Mouse (Mus musculus) stomach, embryonic 14.5 days (tissue): ENCODE data around the gene Smdt1. TPM values are rescaled to one million over a fixed set of nuclear protein-coding genes. Genes with fewer than 3 reads are reported as not detected.
A peak's percentile ranks its signal among the peaks of the same experiment; 100 is the strongest.

Experiments used
- ATAC-seq: fragments of 200-750 bp; cut with Nextera tagmentation; 2 replicates; pipeline ENCODE4 v1.8.0; 2017; ENCODE audit warnings: low read depth, moderate TSS enrichment; ENCODE audit not compliant: insufficient number of reproducible peaks, insufficient read depth, low FRiP score
- H3K27ac ChIP-seq: fragments of 300-500 bp; sonication (generic); 2 replicates; pipeline ENCODE4 v1.5.1; 2014; ENCODE audit warnings: mild to moderate bottlenecking, low read length, moderate library complexity, mixed read lengths
- H3K27me3 ChIP-seq: fragments of 300-500 bp; sonication (generic); 2 replicates; pipeline ENCODE4 v1.6.1; 2014; ENCODE audit warnings: low read length, control low read depth, mixed read lengths; ENCODE audit not compliant: control insufficient read depth, insufficient read depth
- H3K36me3 ChIP-seq: fragments of 300-500 bp; sonication (generic); 2 replicates; pipeline ENCODE4 v1.6.1; 2014; ENCODE audit warnings: mild to moderate bottlenecking, control low read depth, low read length, moderate library complexity, mixed read lengths; ENCODE audit not compliant: control insufficient read depth, insufficient read depth
- H3K4me1 ChIP-seq: fragments of 300-500 bp; sonication (generic); 2 replicates; pipeline ENCODE4 v1.6.1; 2014; ENCODE audit warnings: low read length, control low read depth, mixed read lengths; ENCODE audit not compliant: control insufficient read depth, insufficient read depth
- H3K4me2 ChIP-seq: fragments of 300-500 bp; sonication (generic); replicated peaks from 2 replicates; pipeline ENCODE4 v1.6.1; 2014; ENCODE audit warnings: low read depth, low read length, control low read depth
- H3K4me3 ChIP-seq: fragments of 300-500 bp; sonication (generic); 2 replicates; pipeline ENCODE4 v1.5.1; 2014; ENCODE audit warnings: low read depth, low read length, control low read depth
- H3K9ac ChIP-seq: fragments of 300-500 bp; sonication (generic); replicated peaks from 2 replicates; pipeline ENCODE4 v1.6.1; 2014; ENCODE audit warnings: low read depth, mild to moderate bottlenecking, control low read depth, low read length, moderate library complexity, mixed read lengths
- H3K9me3 ChIP-seq: fragments of 300-500 bp; sonication (generic); 2 replicates; pipeline ENCODE4 v1.6.1; 2016; ENCODE audit warnings: low read depth, low read length, control low read depth; ENCODE audit not compliant: control insufficient read depth
- WGBS: fragments of 180-500 bp; shearing (Covaris S2); extraction: QIAGEN DNeasy Blood & Tissue Kit; methylation state at CpG from one replicate; pipeline ENCODE4 v1.1.7; 2014; 5-methylcytosine and 5-hydroxymethylcytosine counted together
- polyA plus RNA-seq: library from polyadenylated mRNA; unstranded; fragments of >200 nt; fragmentation: Nextera tagmentation; extraction: Ambion mirVana; gene quantifications from 2 replicates; pipeline ENCODE4 v1.2.1, GENCODE M21; 2014

Gene Smdt1
- polyA plus RNA-seq, 1 experiment from 2014 or later = 266 TPM

DNA sequence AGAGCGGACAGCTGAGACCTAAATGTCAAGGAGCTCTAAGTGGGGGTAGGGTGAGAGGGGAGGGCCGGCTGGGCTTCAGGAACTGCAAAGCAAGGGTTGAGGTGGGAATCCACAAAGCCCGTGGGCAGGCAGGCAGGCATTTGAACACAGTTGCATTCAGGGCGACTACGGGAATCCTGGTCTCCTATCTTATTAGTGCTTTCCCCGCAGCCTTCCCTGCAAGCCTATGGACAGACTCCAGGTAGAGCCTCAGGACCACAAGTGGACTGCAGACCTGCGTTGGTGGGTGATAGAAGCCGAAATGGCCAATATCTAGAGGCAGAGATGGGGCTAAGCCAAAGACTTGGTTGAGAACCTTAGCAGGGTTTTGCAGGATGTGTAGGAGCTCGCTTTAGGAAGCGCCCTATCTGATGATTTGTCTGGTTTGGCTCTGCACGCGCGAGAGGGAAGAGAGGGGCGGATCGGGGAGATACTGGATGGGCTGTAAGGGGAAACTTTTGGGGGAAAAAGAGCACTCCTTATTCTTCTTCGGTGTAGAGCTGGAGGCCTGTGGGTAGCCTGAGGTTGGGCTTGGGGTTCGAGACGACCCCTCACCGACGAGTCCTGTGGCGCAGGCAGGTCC lies 1.8 kb downstream of the Smdt1 start:
- no peaks in the 10 kb centered on the region for H3K27me3 ChIP-seq
- H3K4me3 ChIP-seq = peak overlapping the region; percentile 51
- peak overlapping the region; percentile 79 for H3K9ac ChIP-seq
- no peak for ATAC-seq
- H3K4me1 ChIP-seq = peaks cover 30% of the 10 kb centered on the region
- peaks cover 1% of the 10 kb centered on the region; the same call in 1 of the 2 replicates for H3K36me3 ChIP-seq
- WGBS = 23% methylated on average over 21 of the region's 21 CpGs
- H3K27ac ChIP-seq = peak overlapping the region; percentile 92
- H3K9me3 ChIP-seq = no peaks in the 10 kb centered on the region
- peak overlapping the region; percentile 79 for H3K4me2 ChIP-seq

DNA sequence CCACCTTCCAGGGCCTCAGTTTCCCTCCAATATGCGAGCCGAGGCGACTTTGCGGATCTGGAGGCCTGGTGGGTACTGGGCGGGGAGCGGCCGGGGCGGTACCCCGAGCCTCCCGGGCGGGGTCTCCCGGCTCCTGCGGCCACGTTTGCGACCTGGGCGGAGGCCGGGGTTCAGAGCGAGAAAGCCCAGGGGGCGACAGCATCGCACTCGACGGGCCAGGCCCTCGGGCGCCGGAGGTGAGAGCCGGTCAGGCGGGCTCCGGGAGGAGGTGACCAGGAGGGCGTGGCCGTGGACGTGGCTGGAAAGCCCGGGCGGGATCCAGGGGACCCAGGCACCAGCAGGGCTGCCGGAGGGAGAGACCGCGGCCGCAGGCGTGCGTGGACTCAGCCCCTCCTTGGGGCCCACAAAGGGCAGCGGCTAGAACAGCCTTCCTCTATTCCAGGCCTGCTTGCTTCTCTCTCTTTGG lies 2.3 kb downstream of the Smdt1 start:
- Histone ChIP-seq H3K27ac (peak overlapping the region; percentile 92), H3K36me3 (no peaks in the 10 kb centered on the region), H3K4me3 (peak overlapping the region; percentile 51), H3K4me2 (peak overlapping the region; percentile 79), H3K9ac (peak overlapping the region; percentile 79), H3K9me3 (no peaks in the 10 kb centered on the region), H3K4me1 (peaks cover 30% of the 10 kb centered on the region), H3K27me3 (no peaks in the 10 kb centered on the region)
- 1% methylated on average over 40 of the region's 40 CpGs for WGBS
- ATAC-seq = peak; percentile 3; the same call in 1 of the 2 replicates

- Histone ChIP-seq H3K27ac (peak overlapping the region; percentile 92), H3K36me3 (no peaks in the 10 kb centered on the region), H3K4me3 (peak overlapping the region; percentile 51), H3K27me3 (no peaks in the 10 kb centered on the region), H3K9me3 (no peaks in the 10 kb centered on the region), H3K4me1 (peaks cover 30% of the 10 kb centered on the region), H3K4me2 (peak overlapping the region; percentile 79), H3K9ac (peak overlapping the region; percentile 79)
- no peak; the same call in 1 of the 2 replicates for ATAC-seq
- WGBS = 50% methylated on average over 15 of the region's 15 CpGs
Observed at GRCm38 (mm10) chr15:82341675-82342542, 3.1 kb downstream of the Smdt1 start.

DNA sequence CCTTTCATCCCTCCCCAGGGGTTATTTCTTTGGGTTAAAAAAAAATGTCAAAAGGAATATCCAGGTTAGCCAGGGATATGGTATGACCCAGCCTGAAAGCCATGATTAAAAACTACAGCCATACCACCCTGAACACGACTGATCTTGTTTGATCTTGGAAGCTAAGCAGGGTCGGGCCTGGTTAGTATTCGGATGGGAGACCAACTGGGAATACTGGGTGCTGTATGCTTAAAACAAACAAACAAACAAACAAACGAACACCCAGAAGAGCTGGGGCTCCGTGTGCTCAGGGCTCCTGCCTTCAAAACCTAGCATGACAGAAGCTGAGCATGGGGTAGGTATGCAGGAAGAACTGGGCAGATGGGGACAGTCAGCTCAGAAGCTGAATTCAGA lies 3.8 kb downstream of the Smdt1 start:
- H3K9ac ChIP-seq = no peak overlapping the region
- no peaks in the 10 kb centered on the region for H3K27me3 ChIP-seq
- 71% methylated on average over 5 of the region's 5 CpGs for WGBS
- H3K9me3 ChIP-seq = no peaks in the 10 kb centered on the region
- H3K36me3 ChIP-seq = no peaks in the 10 kb centered on the region
- no peak for ATAC-seq
- H3K27ac ChIP-seq = peak overlapping the region; percentile 92; the same call in 1 of the 2 replicates
- H3K4me2 ChIP-seq = peak overlapping the region; percentile 79
- H3K4me1 ChIP-seq = peaks cover 32% of the 10 kb centered on the region
- H3K4me3 ChIP-seq = no peak overlapping the region

GRCm38 (mm10) chr15:82343368-82344287 lies 4.9 kb downstream of the Smdt1 start:
- H3K4me1 ChIP-seq = peaks cover 27% of the 10 kb centered on the region
- H3K4me2 ChIP-seq = no peak overlapping the region
- no peak overlapping the region for H3K4me3 ChIP-seq
- H3K9ac ChIP-seq = no peak overlapping the region
- ATAC-seq = no peak
- no peaks in the 10 kb centered on the region for H3K27me3 ChIP-seq
- H3K27ac ChIP-seq = no peak overlapping the region
- 89% methylated on average over 27 of the region's 27 CpGs for WGBS
- H3K9me3 ChIP-seq = no peaks in the 10 kb centered on the region
- H3K36me3 ChIP-seq = peaks cover 5% of the 10 kb centered on the region; the same call in 1 of the 2 replicates

DNA sequence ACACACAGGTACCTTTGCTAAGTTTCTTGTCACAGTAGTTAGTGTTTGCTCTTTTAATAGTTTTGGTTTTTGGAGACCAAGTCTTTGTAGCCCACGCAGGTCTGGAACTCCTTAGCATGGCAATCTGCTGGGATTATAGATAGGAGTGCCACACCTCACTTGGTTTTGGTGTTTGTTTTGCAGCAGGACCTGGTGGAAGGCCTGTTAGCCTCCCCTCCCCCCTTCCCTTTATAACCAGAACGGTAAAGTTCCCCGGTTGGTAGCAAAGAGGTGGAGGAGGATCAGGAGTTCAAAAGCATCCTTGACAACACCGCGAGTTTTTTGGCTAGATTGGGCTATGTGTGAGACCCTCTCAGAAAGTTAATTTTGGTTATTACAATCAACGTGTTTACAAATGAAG lies 6.2 kb downstream of the Smdt1 start:
- ATAC-seq = no peak
- H3K27ac ChIP-seq = no peak overlapping the region
- no peak overlapping the region for H3K4me2 ChIP-seq
- no peaks in the 10 kb centered on the region for H3K9me3 ChIP-seq
- 83% methylated on average over 6 of the region's 6 CpGs for WGBS
- H3K27me3 ChIP-seq = no peaks in the 10 kb centered on the region
- H3K9ac ChIP-seq = no peak overlapping the region
- peaks cover 17% of the 10 kb centered on the region for H3K36me3 ChIP-seq
- H3K4me1 ChIP-seq = peaks cover 27% of the 10 kb centered on the region
- no peak overlapping the region for H3K4me3 ChIP-seq

- Histone ChIP-seq H3K4me3 (peak overlapping the region; percentile 45), H3K9ac (peak overlapping the region; percentile 54), H3K9me3 (no peaks in the 10 kb centered on the region), H3K27ac (peak overlapping the region; percentile 70), H3K36me3 (peaks cover 26% of the 10 kb centered on the region), H3K4me1 (peaks cover 20% of the 10 kb centered on the region), H3K27me3 (no peaks in the 10 kb centered on the region), H3K4me2 (peak overlapping the region; percentile 77)
- under 1% methylated on average over 51 of the region's 51 CpGs for WGBS
- ATAC-seq = peak; percentile 96
Observed at GRCm38 (mm10) chr15:82345820-82346470, 7.2 kb downstream of the Smdt1 start.
